Mouse (Mus musculus) layer of hippocampus, postnatal 10 days (tissue): ENCODE measurements around the gene Ppdpf. TPM values are rescaled to one million over a fixed set of nuclear protein-coding genes. Genes with fewer than 3 reads are reported as not detected.
"Not testable (repeated sequence)": the region's sequence is repeated elsewhere in the genome, so short reads cannot be mapped to it uniquely, and the experiment has no call there.

Source experiments
- DNase-seq, 2 experiments: peaks; one replicate each; pipeline ENCODE4 v3.0.0; 2021; ENCODE audit warnings: low spot score in 2 of 2
- total RNA-seq, 2 experiments: library from RNA; stranded (reverse); gene quantifications; 2 replicates each; pipeline ENCODE4 v1.2.3; 2021

Gene Ppdpf
- total RNA-seq, 2 experiments from 2014 or later, result 135 to 146 TPM

GRCm38 (mm10) chr2:181158471-181158870 is 28.6 kb upstream of the Ppdpf start:
- DNase-seq, result peak in 1 of 2 experiments; percentile 6

- DNase-seq, result peak; percentile 37 to 58
These were observed 27.9 kb upstream of the Ppdpf start for GRCm38 (mm10) chr2:181159091-181159514.

GRCm38 (mm10) chr2:181159771-181160170 is 27.3 kb upstream of the Ppdpf start:
- peak; percentile 57 to 69 for DNase-seq

GRCm38 (mm10) chr2:181160821-181161220 is 26.2 kb upstream of the Ppdpf start:
- DNase-seq, result peak in 1 of 2 experiments; percentile 6

GRCm38 (mm10) chr2:181166469-181166868 is 20.6 kb upstream of the Ppdpf start:
- DNase-seq, result no peak

- no peak for DNase-seq
These were observed 12.4 kb upstream of the Ppdpf start for GRCm38 (mm10) chr2:181174646-181175045.

GRCm38 (mm10) chr2:181178015-181178414 is 9.0 kb upstream of the Ppdpf start:
- no peak for DNase-seq

- DNase-seq, result no peak
These were observed 8.6 kb upstream of the Ppdpf start for GRCm38 (mm10) chr2:181178471-181178870.

- DNase-seq, result no peak
These were observed 6.1 kb upstream of the Ppdpf start for GRCm38 (mm10) chr2:181180898-181181297.

- peak; percentile 87 to 93 for DNase-seq
These were observed 412 bp upstream of the Ppdpf start for GRCm38 (mm10) chr2:181186635-181187034.

GRCm38 (mm10) chr2:181188681-181189080 is 1.6 kb downstream of the Ppdpf start:
- DNase-seq, result no peak

- no peak for DNase-seq
These were observed 2.3 kb downstream of the Ppdpf start for GRCm38 (mm10) chr2:181189321-181189720.

GRCm38 (mm10) chr2:181191385-181191784 is 4.3 kb downstream of the Ppdpf start:
- DNase-seq, result not testable (repeated sequence)

- DNase-seq, result no peak
These were observed 4.9 kb downstream of the Ppdpf start for GRCm38 (mm10) chr2:181191936-181192335.

- DNase-seq, result no peak
These were observed 6.0 kb downstream of the Ppdpf start for GRCm38 (mm10) chr2:181193044-181193443.

GRCm38 (mm10) chr2:181196628-181197300 is 9.7 kb downstream of the Ppdpf start:
- no peak for DNase-seq

- no peak for DNase-seq
These were observed 14.6 kb downstream of the Ppdpf start for GRCm38 (mm10) chr2:181201606-181202005.

- no peak for DNase-seq
These were observed 15.4 kb downstream of the Ppdpf start, which contains the start of gene Ptk6 for GRCm38 (mm10) chr2:181202422-181202821. TSS of gene Ptk6 (minus strand) at chr2:181202789.

GRCm38 (mm10) chr2:181202886-181203285 is 15.8 kb downstream of the Ppdpf start:
- no peak for DNase-seq

GRCm38 (mm10) chr2:181205678-181206077 is 18.6 kb downstream of the Ppdpf start:
- no peak for DNase-seq

GRCm38 (mm10) chr2:181206118-181206517 is 19.1 kb downstream of the Ppdpf start:
- no peak for DNase-seq

- DNase-seq, result peak in 1 of 2 experiments; percentile 16
These were observed 25.5 kb downstream of the Ppdpf start for GRCm38 (mm10) chr2:181212389-181213020.

GRCm38 (mm10) chr2:181213021-181213445 is 26.0 kb downstream of the Ppdpf start, which contains the start of gene Srms:
TSS of gene Srms (minus strand) at chr2:181213185.
- peak in 1 of 2 experiments; percentile 12 for DNase-seq
